Mouse (Mus musculus): ENCODE results near the gene Fam83g. TPM values are rescaled to one million over a fixed set of nuclear protein-coding genes. Genes with fewer than 3 reads are reported as not detected.
A peak's percentile ranks its signal among the peaks of the same experiment; 100 is the strongest.

The Fam83g gene
- total RNA-seq, 4 experiments from 2014 or later: 0.36 to 1.0 (median 0.77) TPM

DNA sequence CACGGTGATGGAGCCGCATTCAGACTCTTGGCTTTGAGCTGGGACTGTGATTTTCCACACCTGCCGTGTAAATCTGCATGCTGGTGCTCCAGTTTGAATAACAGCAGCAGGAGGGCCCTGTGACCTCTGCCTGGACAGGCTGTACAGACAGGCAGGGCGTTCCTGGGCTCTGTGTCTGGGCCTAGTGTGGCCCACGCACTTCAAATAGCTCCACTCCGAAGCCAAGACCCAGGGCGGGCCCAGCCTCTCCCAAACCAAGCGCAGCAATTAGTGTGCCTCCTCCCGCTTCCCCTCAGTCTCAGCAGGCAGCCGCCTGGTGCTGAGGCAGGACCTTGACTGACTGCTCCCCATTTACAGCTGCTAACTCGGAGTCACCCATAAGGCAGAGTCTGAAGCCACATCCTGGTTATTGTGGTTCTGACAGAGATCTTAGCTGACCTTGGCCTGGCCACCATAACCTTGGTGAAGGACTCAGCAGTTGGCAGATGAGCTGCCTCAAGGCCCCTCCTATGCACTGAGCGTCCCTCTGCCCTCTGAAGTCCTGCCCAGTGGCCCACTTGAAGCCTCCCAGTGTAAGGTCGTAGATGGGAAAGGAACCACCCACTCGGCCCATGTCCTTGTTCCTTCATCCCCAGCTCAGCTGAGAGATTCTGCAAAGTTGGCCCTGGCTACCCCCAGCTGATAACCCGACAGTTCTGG, 29.4 kb downstream of the Fam83g start:
- DNase-seq (ENCODE audit: low spot score in 2 of 2): peak in 1 of 2 experiments; percentile 30

DNA sequence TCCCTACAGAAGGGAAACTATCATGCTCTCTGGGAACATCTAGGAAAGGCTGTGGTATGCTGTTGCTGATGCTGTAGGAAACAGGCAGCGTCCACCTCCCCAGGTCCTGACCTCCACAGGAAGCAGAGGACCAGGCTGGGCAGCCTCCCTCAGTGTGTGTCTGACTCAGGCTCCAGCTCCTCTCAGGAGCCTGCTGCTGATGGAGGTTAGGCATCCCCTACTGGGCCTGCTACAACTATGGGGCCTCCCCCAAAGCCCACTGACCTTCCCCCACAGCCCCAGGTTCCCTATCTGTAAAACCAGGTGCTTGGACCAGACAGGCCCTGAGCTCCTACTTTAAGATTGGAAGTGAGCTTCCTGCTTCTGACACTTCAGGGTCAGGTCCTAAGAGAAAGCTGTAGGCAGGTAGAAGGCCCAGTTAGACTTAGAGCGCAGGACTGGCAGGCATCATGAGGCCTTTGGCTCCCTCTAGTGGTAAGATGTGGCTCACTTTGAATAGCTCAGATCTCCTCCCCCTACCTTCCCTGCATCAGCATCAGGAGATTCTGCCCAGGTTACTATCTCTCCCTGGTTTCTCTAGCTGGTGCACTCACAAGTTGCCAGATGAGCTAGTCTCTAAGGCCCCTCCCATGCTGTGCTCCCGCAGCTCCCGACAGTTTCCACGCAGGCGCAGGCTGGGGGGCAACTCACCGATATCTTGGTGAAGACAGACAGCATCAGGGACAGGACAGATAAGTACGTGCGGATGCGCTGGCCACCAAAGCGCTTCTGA, 30.6 kb downstream of the Fam83g start:
- DNase-seq (ENCODE audit: low spot score in 2 of 2): peak; percentile 42 to 46

DNA sequence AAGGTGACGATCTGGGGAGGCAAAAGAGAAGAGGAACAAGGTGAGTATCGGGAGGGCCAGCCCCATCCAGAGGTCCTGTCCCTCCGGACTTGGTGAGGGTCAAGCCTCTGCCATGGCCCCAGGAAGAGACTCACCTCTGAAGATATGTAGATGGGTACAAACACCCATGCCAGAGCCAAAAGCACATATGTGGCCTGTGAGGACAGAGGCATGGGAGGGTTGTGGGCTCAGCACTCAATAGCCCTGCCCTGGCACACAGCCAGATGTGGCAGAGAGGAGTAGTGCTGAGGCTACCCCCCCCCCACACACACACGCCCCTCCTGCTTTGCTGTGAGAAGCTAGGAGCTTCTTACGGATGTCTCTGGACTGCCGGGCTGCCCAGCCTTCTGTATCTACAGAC, 31.2 kb downstream of the Fam83g start:
- no peak for DNase-seq (ENCODE audit: low spot score in 2 of 2)

GRCm38 (mm10) chr11:61717990-61718389, 34.1 kb downstream of the Fam83g start:
- DNase-seq (ENCODE audit: low spot score in 2 of 2): no peak

- DNase-seq (ENCODE audit: low spot score in 2 of 2): no peak
Measured at GRCm38 (mm10) chr11:61719387-61719786, 35.5 kb downstream of the Fam83g start.

GRCm38 (mm10) chr11:61719826-61720225, 35.9 kb downstream of the Fam83g start:
- DNase-seq (ENCODE audit: low spot score in 2 of 2): no peak

DNA sequence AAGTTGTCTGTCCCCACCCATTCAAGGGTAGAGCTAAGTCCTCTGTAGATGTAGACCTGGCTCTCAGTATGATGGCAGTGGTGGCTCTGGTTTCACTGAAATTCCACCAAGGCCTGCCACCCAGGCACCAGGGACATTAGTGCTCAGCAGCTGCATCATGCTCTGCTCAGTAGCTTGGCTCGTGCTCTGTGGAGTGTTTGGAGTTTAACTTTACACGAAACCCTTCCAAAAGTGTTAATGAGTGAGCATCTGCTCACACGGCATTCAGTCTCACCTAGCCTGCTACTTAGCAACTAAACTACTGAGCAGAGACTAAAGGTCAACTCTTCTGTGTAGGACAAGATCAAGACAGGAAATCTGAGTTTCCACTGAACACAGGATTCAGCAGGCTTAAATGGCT, 36.7 kb downstream of the Fam83g start, which contains the start of gene Slc5a10:
Slc5a10 (minus strand) TSS at position 191 of the 400 bp plus-strand sequence.
- DNase-seq (ENCODE audit: low spot score in 2 of 2): no peak

DNA sequence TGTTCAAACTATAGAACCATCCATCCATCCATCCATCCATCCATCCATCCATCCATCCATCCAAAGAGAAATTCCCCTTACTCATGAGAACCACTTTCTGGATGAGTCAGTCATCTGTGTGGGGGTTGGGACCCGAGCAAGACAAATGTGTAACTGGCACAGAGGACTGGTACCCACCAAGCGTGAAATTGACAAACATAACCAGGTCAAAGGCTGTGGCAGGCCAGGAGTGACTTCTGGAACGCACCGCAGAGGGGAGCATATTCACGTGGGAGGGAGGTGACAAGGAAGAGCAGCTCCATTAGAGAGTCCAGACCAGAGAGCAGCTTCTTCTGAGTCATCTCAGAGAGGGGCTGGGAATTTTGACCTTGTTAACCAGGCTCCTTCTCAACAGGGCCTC, 38.2 kb downstream of the Fam83g start:
- no peak for DNase-seq (ENCODE audit: low spot score in 2 of 2)

- DNase-seq (ENCODE audit: low spot score in 2 of 2): no peak
Measured at GRCm38 (mm10) chr11:61728037-61728436, 44.1 kb downstream of the Fam83g start.

- no peak for DNase-seq (ENCODE audit: low spot score in 2 of 2)
Measured at GRCm38 (mm10) chr11:61732672-61733071, 48.8 kb downstream of the Fam83g start.

- DNase-seq (ENCODE audit: low spot score in 2 of 2): no peak
Measured at GRCm38 (mm10) chr11:61737290-61737689, 53.4 kb downstream of the Fam83g start.

- DNase-seq (ENCODE audit: low spot score in 2 of 2): no peak
Measured at GRCm38 (mm10) chr11:61740500-61740899, 56.6 kb downstream of the Fam83g start.

- DNase-seq (ENCODE audit: low spot score in 2 of 2): no peak
Measured at GRCm38 (mm10) chr11:61743768-61744167, 59.9 kb downstream of the Fam83g start.

GRCm38 (mm10) chr11:61744460-61744859, 60.6 kb downstream of the Fam83g start:
- no peak for DNase-seq (ENCODE audit: low spot score in 2 of 2)

DNA sequence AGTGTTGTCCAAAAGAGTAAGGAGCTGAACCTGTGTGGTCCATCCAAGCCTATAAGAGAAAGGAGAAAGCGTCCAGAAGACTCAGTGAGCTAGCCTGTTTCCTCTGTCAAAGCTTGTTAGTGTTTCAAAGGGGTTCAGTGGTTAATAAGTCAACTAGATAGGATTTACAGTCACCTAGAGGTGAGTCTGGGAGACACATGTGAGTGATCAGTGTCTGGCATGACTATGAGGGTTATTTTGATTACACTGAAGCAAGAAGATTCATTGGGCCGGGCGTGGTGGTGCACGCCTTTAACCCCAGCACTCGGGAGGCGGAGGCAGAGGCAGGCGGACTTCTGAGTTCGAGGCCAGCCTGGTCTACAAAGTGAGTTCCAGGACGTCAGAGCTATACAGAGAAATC, 61.9 kb downstream of the Fam83g start:
- no peak for DNase-seq (ENCODE audit: low spot score in 2 of 2)

DNA sequence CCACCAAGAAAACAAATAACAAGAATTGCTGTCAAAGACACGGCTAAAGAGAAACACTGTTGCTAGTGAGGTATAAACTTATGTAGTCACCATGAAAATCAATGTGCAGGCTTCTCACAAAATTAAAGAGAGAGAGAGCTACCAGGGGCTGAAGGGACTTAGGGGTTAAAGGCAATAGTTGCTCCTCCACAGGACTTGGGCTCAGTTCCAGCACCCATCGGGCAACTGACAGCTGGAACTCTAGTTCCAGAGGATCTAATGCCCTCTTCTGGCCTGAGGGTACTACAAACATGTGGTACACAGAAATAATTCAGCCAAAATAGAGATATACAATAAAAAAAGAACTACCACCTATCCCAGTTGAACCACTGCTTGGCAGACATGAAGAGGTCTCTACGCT, 63.3 kb downstream of the Fam83g start:
- no peak for DNase-seq (ENCODE audit: low spot score in 2 of 2)

- DNase-seq (ENCODE audit: low spot score in 2 of 2): no peak
Measured at GRCm38 (mm10) chr11:61751612-61752011, 67.7 kb downstream of the Fam83g start.

GRCm38 (mm10) chr11:61757151-61757550, 73.3 kb downstream of the Fam83g start:
- DNase-seq (ENCODE audit: low spot score in 2 of 2): no peak

Other genes starting within 250 kb of the Fam83g start
- gene Rnf112, start 230.0 kb upstream of the Fam83g start, total RNA-seq (2022): under 1 TPM in 1 of 4 experiments, not detected in 3; 0.08 TPM
- gene Mfap4, start 198.7 kb upstream of the Fam83g start, total RNA-seq (2022): 1 to 10 TPM; 3.1 to 7.2 (median 4.4) TPM
- gene Mapk7, start 189.7 kb upstream of the Fam83g start, total RNA-seq (2022): 1 to 10 TPM; 2.0 to 4.6 (median 2.3) TPM
- 1 to 10 TPM; 2.9 to 7.2 (median 4.7) TPM for gene B9d1, start 178.9 kb upstream of the Fam83g start, total RNA-seq (2022)
- gene Epn2, start 104.4 kb upstream of the Fam83g start, total RNA-seq (2022): 10 to 100 TPM; 18.3 to 23.2 (median 21.5) TPM
- 1 to 10 TPM; 2.2 to 3.7 (median 3.2) TPM for gene Grap, start 30.8 kb upstream of the Fam83g start, total RNA-seq (2022)
- gene Slc5a10, start 36.7 kb downstream of the Fam83g start, total RNA-seq (2022): not detected
- 1 to 10 TPM; 4.9 to 7.0 (median 5.4) TPM for gene Prpsap2, start 78.0 kb downstream of the Fam83g start, total RNA-seq (2022)
- gene Ulk2, start 171.0 kb downstream of the Fam83g start, total RNA-seq (2022): 10 to 100 TPM; 73.2 to 92.6 (median 79.5) TPM
- gene Akap10, start 246.2 kb downstream of the Fam83g start, total RNA-seq (2022): 10 to 100 TPM in 1 of 4 experiments, 1 to 10 TPM in 3; 8.1 to 12.1 (median 9.4) TPM